Mouse (Mus musculus): ENCODE measurements around the gene Sdsl.

Sdsl gene

DNA sequence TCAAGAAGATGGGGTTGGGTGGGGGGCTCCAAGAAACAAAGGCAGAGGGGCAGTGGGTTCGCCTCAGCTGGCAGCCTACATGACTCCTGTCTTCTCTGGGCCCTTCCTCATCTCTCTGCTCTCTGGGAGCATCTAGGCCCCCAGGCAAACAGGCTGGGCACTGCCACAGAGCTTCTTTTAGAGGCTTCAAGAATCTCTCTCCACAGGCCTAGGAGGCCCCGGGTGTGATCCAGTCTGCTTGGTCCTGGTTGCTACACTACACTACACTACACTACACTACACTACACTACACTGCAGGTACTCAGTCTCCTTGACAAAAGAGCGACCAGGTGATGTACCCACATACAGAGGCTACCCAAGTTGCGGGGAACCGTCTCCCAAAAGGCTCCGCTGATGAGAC is 42.9 kb downstream of the Sdsl start:
- no peak for DNase-seq (ENCODE audit: low spot score in 2 of 2)

GRCm38 (mm10) chr5:120428990-120429389 is 43.6 kb downstream of the Sdsl start:
- DNase-seq (ENCODE audit: low spot score in 2 of 2), result no peak

DNA sequence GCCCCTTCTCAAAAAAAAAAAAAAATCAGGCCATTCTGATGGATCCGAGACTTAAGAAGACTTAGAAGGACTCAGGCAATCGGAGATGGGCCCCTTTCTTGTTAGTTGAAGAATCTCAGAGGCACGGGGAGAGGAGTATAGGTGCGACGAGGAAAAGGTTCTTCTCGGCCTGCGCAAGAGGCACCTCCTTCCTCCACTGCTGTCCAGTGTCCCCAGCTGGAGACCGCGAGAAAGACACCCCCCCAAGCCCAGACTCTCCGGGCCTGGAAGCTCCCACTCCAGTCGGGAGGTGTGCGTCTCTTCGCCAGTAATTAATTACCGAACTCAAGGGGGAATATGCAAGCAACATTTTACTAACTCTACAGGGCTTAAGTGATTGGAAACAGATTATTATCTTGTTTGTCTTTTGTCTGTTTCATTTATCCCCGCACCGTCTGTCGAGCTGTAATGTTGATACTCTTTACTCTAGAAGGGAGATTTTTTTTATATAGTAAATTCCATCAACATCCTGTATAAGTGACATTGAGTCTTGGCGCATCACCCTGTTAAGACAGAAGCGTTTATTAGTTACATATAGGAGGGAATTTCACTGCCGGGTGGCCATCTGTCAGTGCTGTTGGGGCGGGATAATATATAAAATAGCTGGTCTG is 44.3 kb downstream of the Sdsl start:
- DNase-seq (ENCODE audit: low spot score in 2 of 2), result no peak

- no peak for DNase-seq (ENCODE audit: low spot score in 2 of 2)
Observed at GRCm38 (mm10) chr5:120427451-120427938, 45.1 kb downstream of the Sdsl start.

DNA sequence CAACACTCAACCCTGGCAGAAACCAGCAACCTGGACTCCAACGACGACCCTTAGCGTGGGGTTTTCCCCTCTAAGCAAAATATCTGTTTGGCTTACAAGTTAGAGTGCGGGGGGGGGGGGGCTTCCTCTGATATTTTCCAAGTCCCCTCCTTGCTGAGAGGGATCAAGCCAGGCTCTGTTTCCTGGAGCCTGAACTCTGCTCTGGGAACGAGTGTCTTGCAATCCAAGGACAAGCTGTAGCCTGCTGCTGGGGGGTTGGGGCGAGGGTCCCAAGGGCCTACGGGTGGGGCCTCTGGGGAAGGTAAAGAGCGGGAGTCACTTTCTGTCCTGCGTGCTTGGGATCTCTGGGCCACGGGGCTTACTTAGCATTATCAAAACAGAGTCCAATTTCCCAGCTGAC is 46.0 kb downstream of the Sdsl start:
- no peak for DNase-seq (ENCODE audit: low spot score in 2 of 2)

DNA sequence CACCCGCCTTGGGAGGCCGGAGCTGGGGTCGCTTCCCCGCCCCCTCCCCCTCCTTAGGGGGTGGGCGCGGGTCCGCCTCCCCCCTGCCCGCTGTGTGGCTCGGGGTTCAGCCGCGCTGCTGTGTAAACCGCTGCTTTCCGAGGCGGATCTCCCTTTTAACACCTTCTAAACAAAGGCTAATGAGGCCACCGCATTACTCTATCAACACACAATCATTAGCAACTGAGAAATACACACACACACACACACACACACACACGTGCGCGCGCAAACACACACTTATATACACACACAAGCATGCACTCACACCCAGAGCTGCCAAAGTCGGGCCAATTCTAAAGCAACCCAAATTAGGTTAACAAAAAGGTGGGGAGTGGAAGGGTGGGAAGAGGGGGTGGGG is 46.9 kb downstream of the Sdsl start:
- DNase-seq (ENCODE audit: low spot score in 2 of 2), result no peak

DNA sequence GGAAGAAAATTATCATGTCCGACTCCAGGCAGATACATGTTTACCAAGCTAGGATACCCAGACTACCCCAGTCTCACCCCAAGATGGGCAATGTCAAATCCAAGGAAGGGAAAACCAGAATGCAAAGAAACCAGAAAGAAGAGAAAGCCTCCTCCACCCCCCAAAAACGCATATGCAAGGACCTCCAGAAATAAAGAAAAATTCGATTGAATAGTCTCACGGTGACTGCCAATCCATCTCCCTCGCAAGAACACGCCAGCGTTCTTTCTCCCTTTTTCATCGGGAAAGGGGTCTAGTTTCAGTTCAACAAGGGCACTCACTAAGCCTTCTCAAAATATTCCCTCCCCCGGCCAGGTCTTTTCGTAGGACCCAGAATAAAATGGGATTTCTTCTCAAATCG is 48.0 kb downstream of the Sdsl start:
- DNase-seq (ENCODE audit: low spot score in 2 of 2), result no peak

- peak; percentile 28 to 60 for DNase-seq (ENCODE audit: low spot score in 2 of 2)
Observed at GRCm38 (mm10) chr5:120424039-120424438, 48.6 kb downstream of the Sdsl start.

GRCm38 (mm10) chr5:120420106-120420505 is 52.5 kb downstream of the Sdsl start:
- DNase-seq (ENCODE audit: low spot score in 2 of 2), result no peak

DNA sequence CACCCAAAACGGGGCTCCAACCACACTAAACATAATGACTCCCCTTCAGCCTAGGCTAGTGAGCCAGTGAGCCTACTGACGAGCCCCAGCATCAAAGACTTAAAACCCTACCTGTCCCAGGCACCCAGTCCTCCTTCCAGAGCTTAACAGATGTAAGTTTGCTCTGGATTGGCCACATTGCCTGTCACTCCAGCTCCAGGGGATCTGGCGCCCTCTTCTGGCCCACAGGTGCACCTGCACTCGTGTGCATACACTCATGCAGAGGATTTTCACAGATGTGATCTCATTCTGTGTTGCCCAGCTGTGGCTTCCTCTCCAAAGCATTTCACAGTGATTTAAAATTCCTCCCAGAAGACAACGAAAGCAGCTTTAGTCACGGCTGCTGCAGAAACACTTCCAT is 59.2 kb downstream of the Sdsl start:
- no peak for DNase-seq (ENCODE audit: low spot score in 2 of 2)

GRCm38 (mm10) chr5:120409385-120410378 is 62.9 kb downstream of the Sdsl start:
- no peak for DNase-seq (ENCODE audit: low spot score in 2 of 2)

DNA sequence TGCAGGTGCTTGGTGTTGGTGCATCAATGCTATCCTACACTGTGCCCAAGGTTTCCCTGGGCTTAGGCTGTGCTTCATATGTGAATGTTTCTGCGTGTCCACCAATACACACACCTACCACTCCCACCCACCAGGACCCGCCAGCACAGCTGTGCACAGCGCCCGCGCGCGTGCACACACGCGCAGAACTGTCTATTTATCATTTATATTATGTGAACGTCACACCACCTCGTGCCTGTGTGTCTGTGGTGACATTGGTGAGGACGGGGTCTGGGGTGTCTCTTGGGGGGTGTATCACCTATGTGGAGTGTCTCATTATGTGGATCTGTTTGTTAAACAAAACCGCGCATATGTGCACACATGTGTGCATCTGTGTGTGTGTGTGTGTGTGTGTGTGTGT is 63.7 kb downstream of the Sdsl start:
- no peak for DNase-seq (ENCODE audit: low spot score in 2 of 2)

Data from urinary bladder, postnatal 36 days (tissue).